Mouse (Mus musculus): ENCODE data around the gene Rgn.

Gene Rgn

DNA sequence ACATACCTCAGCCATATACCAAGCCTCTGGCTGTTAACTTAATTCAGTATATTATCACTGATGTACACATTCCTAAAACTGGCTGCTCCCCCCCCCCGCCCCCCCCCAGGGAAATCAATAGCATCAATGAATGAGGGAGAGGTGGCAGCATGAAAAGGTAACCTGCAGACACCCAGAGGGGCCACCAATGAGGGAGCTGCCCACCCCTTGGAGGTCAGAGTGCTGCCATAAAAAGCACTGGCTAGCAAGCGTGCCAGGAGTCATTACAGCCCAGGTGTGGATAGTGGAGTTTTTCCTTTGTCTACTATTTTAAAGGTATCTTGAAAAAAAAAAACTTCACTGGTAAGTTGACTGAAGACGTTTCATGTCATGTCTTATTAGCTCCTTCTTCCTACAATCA is at the start of gene Rgn:
Gene Rgn, plus strand, starts transcription at position 256 of the 400 bp plus-strand sequence.
- DNase-seq (ENCODE audit: low read depth, low spot score), result no peak

- no peak for DNase-seq (ENCODE audit: low read depth, low spot score)
Measured at GRCm38 (mm10) chrX:20520290-20520939, 29.2 kb upstream of the Rgn start.

DNA sequence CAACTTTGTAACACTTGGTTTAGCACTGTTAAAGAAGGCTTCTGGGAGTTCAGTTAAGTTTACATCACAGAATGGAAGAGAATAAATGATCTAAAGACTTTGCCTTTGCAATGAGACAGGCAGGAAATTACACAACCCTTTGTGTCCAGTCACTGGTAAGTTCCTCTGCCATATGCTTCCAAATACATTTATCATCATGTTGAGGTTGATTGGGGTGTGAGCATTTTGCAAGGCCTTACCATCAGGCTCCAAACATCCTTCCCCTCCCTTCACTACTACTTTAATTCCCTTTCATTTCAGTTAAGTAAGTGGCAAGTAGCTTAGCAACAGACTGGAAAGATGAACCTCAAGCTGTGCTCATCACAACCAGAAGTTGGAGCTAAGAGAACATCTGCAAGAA is 28.0 kb upstream of the Rgn start:
- no peak for DNase-seq (ENCODE audit: low read depth, low spot score)

DNA sequence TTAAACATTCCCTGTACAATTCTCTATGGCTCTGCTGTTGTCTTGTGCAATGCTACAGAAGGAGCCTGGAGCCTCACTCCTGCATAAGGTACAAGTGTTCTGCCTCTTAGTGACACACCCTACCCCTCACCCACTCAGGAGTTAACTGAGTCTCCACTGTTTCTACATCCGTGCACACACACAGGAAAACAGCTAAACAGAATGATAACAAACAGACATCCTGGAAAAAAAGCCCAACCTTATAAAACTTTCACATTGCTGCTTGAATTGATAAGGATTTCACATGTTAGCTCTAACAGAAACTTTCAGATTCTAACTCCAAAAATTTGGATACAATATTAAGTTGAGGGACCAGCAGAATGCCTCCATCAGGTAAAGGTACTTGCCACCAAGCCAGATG is 17.0 kb upstream of the Rgn start:
- DNase-seq (ENCODE audit: low read depth, low spot score), result no peak

GRCm38 (mm10) chrX:20543867-20544266 is 5.7 kb upstream of the Rgn start:
- DNase-seq (ENCODE audit: low read depth, low spot score), result no peak

DNA sequence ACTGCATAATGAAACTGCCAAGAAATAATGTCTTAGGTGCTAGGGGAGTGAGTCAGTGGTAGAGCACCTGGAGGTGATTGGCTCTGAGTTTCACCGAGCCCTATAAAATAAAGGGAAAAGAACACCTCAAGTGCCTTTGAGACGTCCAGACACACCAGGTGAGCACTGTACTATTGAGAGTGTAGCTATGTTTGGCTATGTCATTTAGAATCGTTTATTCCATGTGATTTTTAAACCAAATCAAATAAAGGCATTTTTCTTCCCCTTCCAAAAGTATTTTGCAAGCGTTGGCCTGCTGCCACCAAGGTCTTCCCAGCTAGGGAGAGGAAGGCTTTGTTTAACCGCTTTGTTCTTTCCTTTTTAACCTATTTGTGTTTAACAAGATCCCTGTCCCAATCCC is 2.0 kb upstream of the Rgn start:
- no peak for DNase-seq (ENCODE audit: low read depth, low spot score)

DNA sequence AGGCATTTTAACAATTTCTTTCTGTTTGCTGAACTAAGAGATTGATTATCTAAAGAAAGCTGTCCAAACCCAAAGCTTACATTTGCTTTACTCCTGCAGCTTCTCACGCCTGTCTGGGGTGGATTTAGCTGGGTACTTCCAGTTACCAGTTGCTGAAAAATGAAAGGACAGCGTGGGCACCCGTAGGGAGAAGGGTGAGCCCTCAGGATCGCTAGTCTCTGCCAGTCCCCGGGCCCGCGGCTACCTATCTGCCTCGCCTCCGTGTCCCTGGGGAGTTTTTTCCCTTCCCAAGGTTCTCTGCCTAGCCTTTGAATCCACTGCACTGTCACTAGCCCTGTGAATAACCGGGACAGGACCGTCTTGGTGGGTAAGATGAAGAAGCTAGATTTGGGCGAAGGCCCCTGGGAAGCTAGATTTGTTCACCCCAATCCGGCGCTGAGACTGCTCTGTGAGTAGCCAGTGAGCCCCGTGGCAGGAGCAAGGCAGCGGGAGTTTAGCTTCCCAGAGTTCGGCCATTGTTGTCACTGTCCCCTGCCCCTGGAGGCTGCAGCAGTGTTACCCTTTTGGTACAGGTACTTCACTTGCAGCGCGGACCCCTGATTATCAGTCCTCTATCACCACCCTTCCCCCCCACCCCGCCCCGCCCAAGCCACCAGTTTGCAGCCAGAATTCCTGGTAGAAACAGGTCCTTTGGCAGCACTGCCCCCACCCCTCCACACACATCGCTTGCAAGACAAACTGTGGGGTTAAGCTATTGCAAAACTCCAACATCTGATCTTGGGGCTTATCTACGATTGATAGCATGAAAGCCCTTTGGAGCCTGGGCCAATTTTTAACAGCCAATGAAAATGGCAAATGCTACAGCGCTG is 1.3 kb upstream of the Rgn start:
- no peak for DNase-seq (ENCODE audit: low read depth, low spot score)

- DNase-seq (ENCODE audit: low read depth, low spot score), result no peak
Measured at GRCm38 (mm10) chrX:20548880-20549440, 627 bp upstream of the Rgn start.

- DNase-seq (ENCODE audit: low read depth, low spot score), result no peak
Measured at GRCm38 (mm10) chrX:20552199-20552598, 2.6 kb downstream of the Rgn start.

DNA sequence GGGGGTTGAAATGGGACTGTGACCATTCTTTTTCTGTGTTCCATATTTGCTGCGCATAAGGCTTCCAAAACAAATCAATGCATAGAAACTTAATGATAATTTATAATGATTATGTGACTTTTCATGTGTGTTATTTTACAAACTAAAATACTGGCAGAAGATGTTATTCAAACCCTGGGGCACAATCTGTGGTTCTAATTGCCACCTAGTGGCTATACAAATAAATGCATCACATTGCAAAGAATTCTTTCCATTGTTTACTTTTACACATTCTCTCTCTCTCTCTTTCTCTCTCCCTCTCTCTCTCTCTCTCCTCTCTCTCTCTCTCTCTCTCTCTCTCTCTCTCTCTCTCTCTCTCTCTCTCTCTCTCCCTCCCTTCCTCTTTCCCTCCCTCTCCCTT is 12.3 kb downstream of the Rgn start:
- DNase-seq (ENCODE audit: low read depth, low spot score), result no peak

GRCm38 (mm10) chrX:20563941-20564340 is 14.4 kb downstream of the Rgn start:
- DNase-seq (ENCODE audit: low read depth, low spot score), result no peak

DNA sequence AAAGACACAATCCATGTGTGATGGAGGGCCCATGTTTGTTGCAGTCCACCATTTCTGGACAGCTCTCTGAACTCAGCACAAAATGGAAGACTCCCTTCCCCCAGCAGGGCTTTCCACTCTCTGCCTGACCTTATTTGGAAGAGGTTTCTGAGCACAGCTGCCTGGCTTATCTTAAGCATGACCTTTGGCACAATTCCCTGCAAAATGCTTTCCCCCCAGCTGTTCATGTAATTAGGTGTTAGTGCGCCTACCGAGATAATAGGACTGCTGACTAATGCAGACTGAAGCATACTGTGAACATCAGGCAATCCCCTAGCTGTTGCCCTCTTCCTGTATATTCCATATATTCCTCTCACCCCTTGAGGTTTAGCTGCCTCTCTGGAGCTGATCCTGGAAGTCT is 21.4 kb downstream of the Rgn start:
- peak; percentile 1 for DNase-seq (ENCODE audit: low read depth, low spot score)

DNA sequence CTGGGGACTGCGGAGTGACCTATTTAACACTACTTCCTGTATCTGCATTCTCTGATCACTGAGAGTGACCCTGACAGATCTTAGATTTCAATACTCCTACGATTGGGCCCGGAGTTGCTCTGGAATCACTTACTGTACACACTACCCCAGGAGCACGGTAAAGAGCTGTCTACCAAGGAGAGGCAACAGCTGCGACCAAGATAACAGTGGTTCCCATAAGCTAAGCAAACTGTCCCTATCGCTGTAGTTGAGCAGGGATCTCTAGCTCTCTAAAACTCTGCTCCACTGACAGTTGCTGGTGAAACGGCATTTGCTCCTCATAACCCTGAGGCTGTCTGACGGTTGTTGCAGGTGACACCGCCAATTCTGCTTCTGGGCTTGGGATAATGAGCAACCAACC is 23.1 kb downstream of the Rgn start:
- DNase-seq (ENCODE audit: low read depth, low spot score), result no peak

DNA sequence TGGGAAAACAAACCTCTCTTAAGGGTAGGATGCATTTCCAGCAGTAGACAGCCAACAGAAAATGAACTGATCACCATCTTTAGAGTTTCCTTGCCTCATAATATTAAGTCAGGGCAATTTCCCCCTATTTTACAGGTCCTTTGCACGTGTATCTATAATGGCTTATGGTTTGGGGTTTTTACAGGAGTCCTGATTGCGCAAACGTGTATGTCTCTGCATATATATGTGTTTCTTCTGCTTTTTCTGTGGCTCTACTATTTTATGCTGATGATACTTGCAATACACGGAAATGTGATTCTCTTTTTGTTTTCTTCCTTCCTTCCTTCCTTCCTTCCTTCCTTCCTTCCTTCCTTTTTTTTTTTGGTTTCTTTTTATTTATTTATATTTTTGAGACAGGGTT is 24.3 kb downstream of the Rgn start:
- no peak for DNase-seq (ENCODE audit: low read depth, low spot score)

DNA sequence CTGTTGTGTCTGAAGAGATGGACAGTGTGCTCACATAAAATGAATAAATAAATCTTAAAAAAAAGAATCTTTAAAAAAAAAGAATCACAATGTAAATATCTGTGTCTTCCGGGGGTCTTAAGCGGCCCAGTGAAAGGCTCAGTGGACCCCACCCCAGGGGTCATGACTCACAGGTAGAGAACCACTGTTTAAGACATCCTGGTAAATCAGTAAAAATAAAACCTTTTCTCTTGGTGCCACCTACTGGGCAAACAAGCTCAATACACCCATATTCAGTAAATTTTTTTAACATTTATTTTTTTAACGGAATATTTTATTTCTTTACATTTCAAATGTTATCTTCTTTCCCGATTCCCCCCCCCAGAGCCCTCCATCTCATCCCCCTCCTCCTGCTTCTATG is 38.4 kb downstream of the Rgn start:
- no peak for DNase-seq (ENCODE audit: low read depth, low spot score)

- DNase-seq (ENCODE audit: low read depth, low spot score), result no peak
Measured at GRCm38 (mm10) chrX:20608500-20608899, 58.9 kb downstream of the Rgn start.
